Mouse (Mus musculus) thymus, adult 2 months (tissue): ENCODE measurements around the gene Slc35e4.

Experiments
- CTCF ChIP-seq: fragments of 200-500 bp; IDR thresholded peaks from 2 replicates; pipeline ENCODE4 v1.5.1; 2012; ENCODE audit warnings: mild to moderate bottlenecking, control low read depth, low read length, moderate library complexity, borderline replicate concordance; ENCODE audit not compliant: control insufficient read depth, poor library complexity, insufficient read depth; ENCODE audit errors: extremely low read depth
- POLR2A ChIP-seq: fragments of 200-500 bp; IDR thresholded peaks from 2 replicates; pipeline ENCODE4 v1.6.1; 2012; ENCODE audit warnings: mild to moderate bottlenecking, low read length, control low read depth, moderate library complexity; ENCODE audit not compliant: control insufficient read depth, poor library complexity, insufficient read depth; ENCODE audit errors: extremely low read depth

DNA sequence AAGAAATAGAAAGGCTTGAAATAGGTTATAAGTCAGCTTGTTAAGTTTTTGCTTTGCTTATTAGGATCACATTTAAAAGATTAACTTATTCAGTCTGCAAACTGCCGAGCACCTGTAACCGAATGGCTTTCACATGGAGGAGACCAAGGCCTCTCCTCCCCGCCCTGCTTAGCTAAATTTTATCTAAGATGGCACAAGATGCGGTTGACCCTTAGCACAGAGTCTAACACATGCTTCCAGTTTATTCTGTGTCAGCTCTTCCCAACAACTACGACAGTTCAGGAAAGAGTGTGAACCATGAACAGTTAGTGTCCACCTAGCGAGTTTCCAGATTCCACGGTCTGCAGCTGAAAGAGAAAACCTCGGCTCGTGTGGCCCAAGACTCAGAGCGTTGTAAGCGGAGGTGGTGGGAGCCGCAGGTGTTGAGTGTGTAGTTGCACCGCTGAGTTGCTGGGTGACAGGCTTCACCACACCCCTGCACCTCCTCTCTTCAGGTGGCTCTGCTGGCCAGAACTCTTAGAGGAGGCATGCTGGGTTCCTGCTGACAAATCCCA lies 22.9 kb upstream of the Slc35e4 start:
- TF ChIP-seq CTCF = no peak
- no peak for TF ChIP-seq POLR2A
